Mouse (Mus musculus): Measurements from ENCODE around the gene Rcvrn. TPM values are rescaled to one million over a fixed set of nuclear protein-coding genes. Genes with fewer than 3 reads are reported as not detected.
A peak's percentile ranks its signal among the peaks of the same experiment; 100 is the strongest.

The Rcvrn gene
- polyA plus RNA-seq, 1 experiment from 2014 or later, result not detected

DNA sequence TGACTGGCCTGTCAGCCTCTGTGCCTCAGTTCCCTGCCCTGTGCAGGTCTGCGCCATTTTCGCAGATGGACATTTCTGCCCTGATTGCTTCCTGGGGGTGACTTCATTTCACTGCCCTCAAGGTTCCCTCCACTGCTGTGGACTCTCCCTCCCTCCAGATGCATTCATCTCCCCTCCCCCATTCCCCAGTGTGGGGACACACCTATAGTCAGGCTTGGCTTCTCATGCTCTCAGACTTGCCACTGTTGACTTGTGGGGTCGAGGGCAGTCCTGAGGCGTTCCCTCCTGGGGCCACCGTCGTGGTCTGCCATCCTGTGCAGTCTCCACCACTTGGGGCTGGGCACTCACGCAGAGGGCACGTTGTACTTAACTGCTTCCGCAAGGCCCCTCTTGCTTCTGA lies 38.3 kb upstream of the Rcvrn start:
- whole genome bisulfite sequencing, result 69% methylated on average over 9 of the region's 9 CpGs
- Histone ChIP-seq H3K27me3 (ENCODE audit: control insufficient read depth, insufficient read depth, low read length) (no peaks in the 10 kb centered on the region), H3K36me3 (ENCODE audit: control insufficient read depth, insufficient read depth, low read length) (no peaks in the 10 kb centered on the region), H3K4me1 (replicated peaks; ENCODE audit: control insufficient read depth, insufficient read depth) (no peaks in the 10 kb centered on the region), H3K9ac (ENCODE audit: low read length) (no peak overlapping the region), H3K4me2 (replicated peaks; ENCODE audit: low read depth) (no peak overlapping the region), H3K27ac (replicated peaks) (no peak overlapping the region), H3K4me3 (ENCODE audit: low read depth, low read length) (no peak overlapping the region), H3K9me3 (ENCODE audit: control insufficient read depth, low read length) (no peaks in the 10 kb centered on the region)
- DNase-seq (ENCODE audit: low spot score), result no peak
- TF ChIP-seq CTCF (IDR thresholded peaks at IDR 0.05; ENCODE audit: low read depth) (no peak), EP300 (optimal IDR thresholded peaks at IDR 0.05) (no peak)
- ATAC-seq (ENCODE audit: low FRiP score, low TSS enrichment), result no peak

DNA sequence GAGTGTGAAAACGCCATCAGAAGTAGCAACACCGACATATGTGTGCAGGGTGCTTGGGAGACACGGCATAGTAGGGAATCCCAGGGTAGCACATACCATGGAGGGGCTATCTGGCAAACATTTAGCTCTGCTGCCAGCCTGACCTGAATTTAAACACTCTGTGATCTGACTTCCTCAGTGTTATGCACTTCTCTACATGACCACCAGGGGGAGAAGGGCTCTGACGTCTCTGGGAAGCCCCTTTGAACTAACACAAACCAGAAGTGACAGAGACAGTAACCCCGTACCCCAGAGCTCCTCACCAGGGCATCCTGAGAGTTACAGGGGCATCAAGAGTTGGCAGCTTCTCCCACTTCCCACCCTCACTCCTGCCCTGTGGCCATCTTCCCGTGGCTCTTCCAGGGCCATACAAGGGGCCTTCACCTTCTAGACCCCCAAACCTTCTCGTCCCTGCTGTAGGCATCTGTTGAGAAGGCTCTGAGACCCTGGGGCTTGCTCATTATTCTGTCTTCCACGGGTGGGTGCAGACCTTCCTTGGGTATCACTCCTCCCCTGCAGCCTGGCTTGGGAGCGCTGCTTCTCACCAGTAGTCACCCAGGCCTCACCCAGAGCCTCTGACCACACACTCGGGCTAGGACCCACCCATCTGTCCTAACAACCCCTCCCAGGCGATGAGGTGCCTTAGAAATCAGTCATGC lies 37.3 kb upstream of the Rcvrn start:
- H3K9ac ChIP-seq (ENCODE audit: low read length), result no peak overlapping the region
- no peak overlapping the region for H3K27ac ChIP-seq (replicated peaks)
- no peaks in the 10 kb centered on the region for H3K36me3 ChIP-seq (ENCODE audit: control insufficient read depth, insufficient read depth, low read length)
- no peaks in the 10 kb centered on the region for H3K4me1 ChIP-seq (replicated peaks; ENCODE audit: control insufficient read depth, insufficient read depth)
- WGBS, result 43% methylated on average over 11 of the region's 11 CpGs
- H3K9me3 ChIP-seq (ENCODE audit: control insufficient read depth, low read length), result no peaks in the 10 kb centered on the region
- no peaks in the 10 kb centered on the region for H3K27me3 ChIP-seq (ENCODE audit: control insufficient read depth, insufficient read depth, low read length)
- no peak overlapping the region for H3K4me3 ChIP-seq (ENCODE audit: low read depth, low read length)
- H3K4me2 ChIP-seq (replicated peaks; ENCODE audit: low read depth), result no peak overlapping the region
- TF ChIP-seq CTCF (IDR thresholded peaks at IDR 0.05; ENCODE audit: low read depth) (peak; percentile 88), EP300 (optimal IDR thresholded peaks at IDR 0.05) (no peak)
- peak; percentile 34 for DNase-seq (ENCODE audit: low spot score)
- ATAC-seq (ENCODE audit: low FRiP score, low TSS enrichment), result no peak

DNA sequence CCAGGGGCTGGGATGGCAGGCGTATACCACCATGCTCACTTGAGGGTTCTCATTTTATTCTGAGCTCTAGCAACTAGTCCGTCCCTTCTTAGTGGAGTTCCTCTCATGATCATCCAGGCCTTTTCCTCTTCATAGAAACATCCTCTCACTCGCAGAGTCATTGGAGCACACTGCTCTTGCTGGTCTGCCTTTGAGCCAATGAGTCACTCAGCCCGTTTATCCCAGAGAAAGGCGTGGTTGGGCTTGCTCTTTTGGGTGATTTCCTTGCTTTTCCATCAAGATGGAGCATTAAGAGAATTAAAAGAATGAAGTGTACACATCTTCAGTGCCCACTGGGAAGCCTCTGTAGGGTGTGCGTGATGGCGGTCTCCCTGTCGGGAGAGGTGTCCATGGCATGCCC lies 33.7 kb upstream of the Rcvrn start:
- Histone ChIP-seq H3K4me1 (replicated peaks; ENCODE audit: control insufficient read depth, insufficient read depth) (no peaks in the 10 kb centered on the region), H3K9ac (ENCODE audit: low read length) (no peak overlapping the region), H3K27me3 (ENCODE audit: control insufficient read depth, insufficient read depth, low read length) (no peaks in the 10 kb centered on the region), H3K9me3 (ENCODE audit: control insufficient read depth, low read length) (no peaks in the 10 kb centered on the region), H3K27ac (replicated peaks) (no peak overlapping the region), H3K4me2 (replicated peaks; ENCODE audit: low read depth) (no peak overlapping the region), H3K36me3 (ENCODE audit: control insufficient read depth, insufficient read depth, low read length) (no peaks in the 10 kb centered on the region), H3K4me3 (ENCODE audit: low read depth, low read length) (no peak overlapping the region)
- DNase-seq (ENCODE audit: low spot score) (no peak), ATAC-seq (ENCODE audit: low FRiP score, low TSS enrichment) (no peak)
- WGBS, result 82% methylated on average over 8 of the region's 8 CpGs
- TF ChIP-seq CTCF (IDR thresholded peaks at IDR 0.05; ENCODE audit: low read depth) (no peak), EP300 (optimal IDR thresholded peaks at IDR 0.05) (no peak)

DNA sequence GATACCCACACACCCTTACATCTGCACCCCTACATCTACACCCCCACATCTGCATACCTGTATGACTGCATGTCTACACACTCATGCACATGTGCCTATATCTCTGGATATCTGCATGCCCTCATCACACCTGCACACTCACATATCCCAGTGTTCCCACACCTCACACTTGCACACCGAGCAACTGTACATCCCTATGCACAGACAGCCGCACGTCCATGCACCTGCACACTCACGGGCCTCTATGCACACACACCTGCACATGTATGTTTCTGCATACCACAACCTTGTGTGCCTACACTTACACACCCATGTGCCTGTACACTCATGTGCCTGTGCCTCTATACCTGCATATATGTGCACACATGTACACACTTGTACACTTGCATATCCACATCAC lies 31.7 kb upstream of the Rcvrn start:
- H3K27ac ChIP-seq (replicated peaks), result no peak overlapping the region
- ATAC-seq (ENCODE audit: low FRiP score, low TSS enrichment) (no peak), DNase-seq (ENCODE audit: low spot score) (no peak)
- no peaks in the 10 kb centered on the region for H3K36me3 ChIP-seq (ENCODE audit: control insufficient read depth, insufficient read depth, low read length)
- no peaks in the 10 kb centered on the region for H3K27me3 ChIP-seq (ENCODE audit: control insufficient read depth, insufficient read depth, low read length)
- no peak overlapping the region for H3K9ac ChIP-seq (ENCODE audit: low read length)
- no peak for TF ChIP-seq EP300 (optimal IDR thresholded peaks at IDR 0.05)
- no peak for TF ChIP-seq CTCF (IDR thresholded peaks at IDR 0.05; ENCODE audit: low read depth)
- no peak overlapping the region for H3K4me2 ChIP-seq (replicated peaks; ENCODE audit: low read depth)
- no peak overlapping the region for H3K4me3 ChIP-seq (ENCODE audit: low read depth, low read length)
- 91% methylated on average over 4 of the region's 4 CpGs for WGBS
- H3K9me3 ChIP-seq (ENCODE audit: control insufficient read depth, low read length), result no peaks in the 10 kb centered on the region
- H3K4me1 ChIP-seq (replicated peaks; ENCODE audit: control insufficient read depth, insufficient read depth), result no peaks in the 10 kb centered on the region

DNA sequence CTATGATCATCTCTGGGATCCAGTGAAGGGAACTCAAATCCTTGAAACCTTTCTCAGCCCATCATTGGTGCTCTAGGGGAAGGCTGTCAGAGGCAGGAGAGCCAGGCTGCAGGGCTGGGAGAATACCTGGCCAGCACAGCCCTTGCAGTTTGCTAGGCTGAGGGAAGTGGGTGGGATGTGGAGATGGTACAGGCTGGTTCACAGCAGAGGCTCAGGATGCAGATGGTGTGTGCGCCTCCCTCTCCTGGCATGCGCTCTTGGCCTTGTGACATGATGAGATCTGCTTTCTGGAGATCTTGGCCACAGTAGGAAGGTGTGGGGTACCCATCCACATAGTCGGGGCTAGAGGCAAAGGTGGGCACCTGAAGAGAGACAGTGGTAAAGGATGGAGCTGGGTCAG lies 30.9 kb upstream of the Rcvrn start:
- no peak overlapping the region for H3K4me2 ChIP-seq (replicated peaks; ENCODE audit: low read depth)
- H3K4me3 ChIP-seq (ENCODE audit: low read depth, low read length), result no peak overlapping the region
- H3K27ac ChIP-seq (replicated peaks), result no peak overlapping the region
- no peaks in the 10 kb centered on the region for H3K4me1 ChIP-seq (replicated peaks; ENCODE audit: control insufficient read depth, insufficient read depth)
- DNase-seq (ENCODE audit: low spot score) (no peak), ATAC-seq (ENCODE audit: low FRiP score, low TSS enrichment) (no peak)
- WGBS, result 77% methylated on average over 3 of the region's 3 CpGs
- no peaks in the 10 kb centered on the region for H3K9me3 ChIP-seq (ENCODE audit: control insufficient read depth, low read length)
- H3K36me3 ChIP-seq (ENCODE audit: control insufficient read depth, insufficient read depth, low read length), result no peaks in the 10 kb centered on the region
- no peaks in the 10 kb centered on the region for H3K27me3 ChIP-seq (ENCODE audit: control insufficient read depth, insufficient read depth, low read length)
- no peak overlapping the region for H3K9ac ChIP-seq (ENCODE audit: low read length)
- TF ChIP-seq EP300 (optimal IDR thresholded peaks at IDR 0.05), result no peak
- TF ChIP-seq CTCF (IDR thresholded peaks at IDR 0.05; ENCODE audit: low read depth), result no peak

DNA sequence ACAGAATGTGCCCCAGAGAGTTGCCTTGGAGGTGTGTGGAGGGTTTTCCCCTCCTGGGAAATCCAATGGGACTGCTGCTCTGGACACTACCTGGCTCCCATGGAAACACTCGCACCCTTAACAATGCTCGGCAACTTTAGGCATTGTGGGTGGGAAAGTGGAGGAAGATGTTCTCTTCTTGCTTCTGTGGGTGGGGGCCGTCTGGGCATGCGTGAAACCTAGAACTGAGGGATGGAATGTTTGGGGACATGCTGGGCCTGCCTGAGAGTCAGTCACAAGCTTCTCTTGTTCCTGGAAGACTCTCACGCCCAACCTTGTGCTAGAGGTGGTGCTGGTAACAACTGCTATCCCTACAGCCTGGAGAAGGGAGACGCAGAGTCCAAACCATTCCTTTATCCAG lies 30.2 kb upstream of the Rcvrn start:
- Histone ChIP-seq H3K4me2 (replicated peaks; ENCODE audit: low read depth) (no peak overlapping the region), H3K4me3 (ENCODE audit: low read depth, low read length) (no peak overlapping the region), H3K9me3 (ENCODE audit: control insufficient read depth, low read length) (no peaks in the 10 kb centered on the region), H3K27ac (replicated peaks) (no peak overlapping the region), H3K9ac (ENCODE audit: low read length) (no peak overlapping the region), H3K27me3 (ENCODE audit: control insufficient read depth, insufficient read depth, low read length) (no peaks in the 10 kb centered on the region), H3K4me1 (replicated peaks; ENCODE audit: control insufficient read depth, insufficient read depth) (no peaks in the 10 kb centered on the region), H3K36me3 (ENCODE audit: control insufficient read depth, insufficient read depth, low read length) (no peaks in the 10 kb centered on the region)
- no peak for DNase-seq (ENCODE audit: low spot score)
- no peak for ATAC-seq (ENCODE audit: low FRiP score, low TSS enrichment)
- TF ChIP-seq CTCF (IDR thresholded peaks at IDR 0.05; ENCODE audit: low read depth), result no peak
- TF ChIP-seq EP300 (optimal IDR thresholded peaks at IDR 0.05), result no peak
- WGBS, result 89% methylated on average over 6 of the region's 6 CpGs
